Mouse (Mus musculus) olfactory bulb, adult 2 months (tissue): ENCODE data around the gene Kpna7.

ENCODE experiments used
- CTCF ChIP-seq: fragments of 200-500 bp; IDR thresholded peaks from 2 replicates; pipeline ENCODE4 v1.5.1; 2012; ENCODE audit warnings: low read depth, mild to moderate bottlenecking, low read length, moderate library complexity; ENCODE audit not compliant: insufficient read depth
- POLR2A ChIP-seq: fragments of 200-500 bp; IDR thresholded peaks from 2 replicates; pipeline ENCODE4 v1.6.1; 2012; ENCODE audit warnings: mild to moderate bottlenecking, low read depth, low read length, moderate library complexity; ENCODE audit not compliant: insufficient read depth

- TF ChIP-seq CTCF (no peak), POLR2A (no peak)
These were observed 120.4 kb downstream of the Kpna7 start for GRCm38 (mm10) chr5:144963401-144963800.
